ENCODE assay signal across 23 mouse cellular contexts in the genomic region with DNA sequence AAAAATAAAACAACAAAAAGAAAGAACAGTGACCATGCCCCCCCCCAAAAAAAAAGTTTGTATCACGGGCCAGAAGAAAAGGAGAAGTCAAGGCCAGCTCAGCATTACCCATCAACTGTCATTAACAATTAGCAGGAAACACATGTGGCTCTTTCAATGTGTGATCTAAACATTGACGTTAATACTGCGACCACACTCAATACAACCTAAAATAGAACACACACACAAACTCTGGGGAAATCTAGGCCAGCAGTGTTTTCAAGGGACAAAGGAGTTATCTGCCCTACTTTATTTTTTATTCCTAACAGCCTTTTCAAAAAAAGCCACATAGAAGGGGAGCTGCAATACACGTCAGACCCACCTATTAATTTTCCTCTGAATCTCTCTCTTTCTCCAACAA. TPM values are rescaled to one million over a fixed set of nuclear protein-coding genes. Genes with fewer than 3 reads are reported as not detected.
A peak's percentile ranks its signal among the peaks of the same experiment; 100 is the strongest.
DNase-seq lines count a peak whose midpoint lies in the region; ATAC-seq and TF ChIP-seq lines count a peak whose summit lies in the region.
"Had no signal": no experiment of that assay in that cellular context is flagged by ENCODE, and none has a peak within 500 bp of the region (broad histone marks: within the 10 kb centered on the region; RNA-seq: fewer than 3 reads in every experiment).

No protein-coding gene starts in this region.

- TF ChIP-seq CTCF in lung, embryonic 14.5 days (IDR thresholded peaks at IDR 0.05; ENCODE audit: low read depth), result no peak

- no peak overlapping the region for H3K9ac ChIP-seq in lung, embryonic 14.5 days
- H3K9ac ChIP-seq in neural tube, embryonic 15.5 days (replicated peaks), result no peak overlapping the region
- H3K9ac ChIP-seq: hindbrain, embryonic 14.5 days; intestine, embryonic 15.5 days had no signal

- no peaks in the 10 kb centered on the region for H3K36me3 ChIP-seq in lung, embryonic 14.5 days (ENCODE audit: insufficient read depth)
- no peaks in the 10 kb centered on the region for H3K36me3 ChIP-seq in splenic B cell, adult 2 months (ENCODE audit: control insufficient read depth, insufficient read depth, low read length, poor library complexity, severe bottlenecking)
- no peaks in the 10 kb centered on the region for H3K36me3 ChIP-seq in neural tube, embryonic 15.5 days
- H3K36me3 ChIP-seq: embryonic facial prominence, embryonic 10.5 days; heart, embryonic 10.5 days; hindbrain, embryonic 10.5 days; intestine, embryonic 15.5 days had no signal

- ATAC-seq in lung, embryonic 14.5 days (ENCODE audit: insufficient read depth), result no peak
- peak; percentile 92 to 94 for ATAC-seq in hematopoietic stem cell, adult 5-6 weeks (replicated peaks in 1 of 2; ENCODE audit: insufficient read depth in 1 of 2, low FRiP score in 2 of 2, low TSS enrichment in 1 of 2, low read depth in 1 of 2, poor library complexity in 2 of 2, severe bottlenecking in 2 of 2)
- ATAC-seq in neural tube, embryonic 15.5 days (ENCODE audit: low FRiP score), result no peak
- ATAC-seq: forebrain, embryonic 14.5 days; intestine, embryonic 15.5 days had no signal

- no peaks in the 10 kb centered on the region for H3K4me1 ChIP-seq in lung, embryonic 14.5 days (ENCODE audit: insufficient read depth)
- no peaks in the 10 kb centered on the region for H3K4me1 ChIP-seq in neural tube, embryonic 15.5 days
- H3K4me1 ChIP-seq: embryonic facial prominence, embryonic 10.5 days; heart, embryonic 10.5 days; hindbrain, embryonic 10.5 days; intestine, embryonic 15.5 days had no signal

- no peaks in the 10 kb centered on the region for H3K9me3 ChIP-seq in lung, embryonic 14.5 days (ENCODE audit: low read depth, low read length)
- no peaks in the 10 kb centered on the region for H3K9me3 ChIP-seq in neural tube, embryonic 15.5 days (replicated peaks)
- H3K9me3 ChIP-seq: embryonic facial prominence, embryonic 10.5 days; heart, embryonic 10.5 days; hindbrain, embryonic 10.5 days; intestine, embryonic 15.5 days had no signal

- H3K27me3 ChIP-seq in lung, embryonic 14.5 days (ENCODE audit: insufficient read depth, low read length), result no peaks in the 10 kb centered on the region
- H3K27me3 ChIP-seq in splenic B cell, adult 2 months (ENCODE audit: control insufficient read depth, insufficient read depth, low read length, poor library complexity, severe bottlenecking), result no peaks in the 10 kb centered on the region
- no peaks in the 10 kb centered on the region for H3K27me3 ChIP-seq in neural tube, embryonic 15.5 days (replicated peaks)
- H3K27me3 ChIP-seq: CH12.LX; intestine, embryonic 15.5 days had no signal

- 61% methylated on average over 4 of the region's 4 CpGs for WGBS in lung, embryonic 14.5 days
- 84% methylated on average over 4 of the region's 4 CpGs for WGBS in neural tube, embryonic 15.5 days

- H3K4me3 ChIP-seq in lung, embryonic 14.5 days (ENCODE audit: low read depth, low read length), result no peak overlapping the region
- no peak overlapping the region for H3K4me3 ChIP-seq in neural tube, embryonic 15.5 days (replicated peaks)
- H3K4me3 ChIP-seq: embryonic facial prominence, embryonic 10.5 days; gastrocnemius, adult 2 months; heart, embryonic 10.5 days; hindbrain, embryonic 10.5 days; intestine, embryonic 15.5 days had no signal

- no peak overlapping the region for H3K4me2 ChIP-seq in lung, embryonic 14.5 days
- H3K4me2 ChIP-seq in neural tube, embryonic 15.5 days, result no peak overlapping the region
- H3K4me2 ChIP-seq: hindbrain, embryonic 14.5 days; intestine, embryonic 15.5 days had no signal

- DNase-seq in lung, embryonic 14.5 days, result peak; percentile 5
- DNase-seq in lung, postnatal 4 days, result no peak
- DNase-seq in MEL-GATA-1-ER (ENCODE audit: extremely low read depth, low read depth), result peak; percentile 92
- peak; percentile 28 for DNase-seq in splenic B cell, adult 2 months (ENCODE audit: low read depth, low spot score)
- no peak for DNase-seq in gastrocnemius, adult 8-10 months (ENCODE audit: low spot score in 2 of 2)
- DNase-seq in layer of hippocampus, postnatal 25 days (ENCODE audit: extremely low spot score in 1 of 2, low spot score in 1 of 2), result no peak
- DNase-seq: adrenal gland, adult 2 months; cerebellum, adult 11-12 months; cerebellum, adult 9-10 months; cerebellum, postnatal 25 days; gastrocnemius, adult 2 months; gastrocnemius, postnatal 36 days; heart, adult 18-20 months; heart, postnatal 10 days had no signal

- no peak overlapping the region for H3K27ac ChIP-seq in lung, embryonic 14.5 days (ENCODE audit: low read depth)
- H3K27ac ChIP-seq in neural tube, embryonic 15.5 days (replicated peaks), result no peak overlapping the region
- H3K27ac ChIP-seq: embryonic facial prominence, embryonic 10.5 days; gastrocnemius, adult 2 months; heart, embryonic 10.5 days; hindbrain, embryonic 10.5 days; hindbrain, embryonic 14.5 days; intestine, embryonic 15.5 days had no signal

RNA-seq across cellular contexts. Expression of a gene that starts 17.4 kb away (rescaled TPM):
- polyA plus RNA-seq in lung, embryonic 14.5 days (2014; fragmentation: Nextera tagmentation; extraction: Ambion mirVana), result 23.4 and 25.4 TPM in 2 replicates
- total RNA-seq in hematopoietic stem cell, adult 5-6 weeks (2017), result 98.0 and 106 TPM in 2 replicates
- polyA plus RNA-seq in neural tube, embryonic 15.5 days (2015; fragmentation: Nextera tagmentation; extraction: Ambion mirVana), result 20.6 and 21.4 TPM in 2 replicates
- 1 to 10 TPM in 3 of 4 experiments, under 1 TPM in 1; 0.90 to 1.5 (median 1.3) TPM for total RNA-seq in gastrocnemius, adult 8-10 months (2022)
- 1 to 10 TPM; 6.8 to 8.1 TPM for total RNA-seq in layer of hippocampus, postnatal 25 days (2021)

Comparison
In these comparisons a context has a peak if more than half of its experiments do, and no peak if none do; other contexts are left out.
1. DNase-seq: peak in lung, embryonic 14.5 days (single experiment), MEL-GATA-1-ER (single experiment) and splenic B cell, adult 2 months (single experiment); none in lung, postnatal 4 days (0 of 2), gastrocnemius, adult 8-10 months (0 of 2) and layer of hippocampus, postnatal 25 days (0 of 2).
2. ATAC-seq: peak in hematopoietic stem cell, adult 5-6 weeks (2 of 2); none in lung, embryonic 14.5 days (single experiment) and neural tube, embryonic 15.5 days (single experiment).
3. RNA of a gene that starts 17.4 kb away (total RNA-seq): 98.0 to 106 TPM in hematopoietic stem cell, adult 5-6 weeks; 6.8 to 8.1 TPM in layer of hippocampus, postnatal 25 days and 0.90 to 1.5 TPM in gastrocnemius, adult 8-10 months; every median in the first group is over 10 times any median in the second.